Mouse (Mus musculus) testis, adult 2 months (tissue): ENCODE measurements at regions not wholly inside any gene's neighbourhood (a gene's known extent, or its start where the extent isn't known, plus 50 kb on each side); places are given as distances from the start of the nearest gene placed in this dataset.

ENCODE experiments used
- CTCF ChIP-seq: fragments of 200-500 bp; IDR thresholded peaks from 2 replicates; pipeline ENCODE4 v1.5.1; 2012; ENCODE audit warnings: low read depth, mild to moderate bottlenecking, inconsistent platforms, low read length, moderate library complexity; ENCODE audit not compliant: control insufficient read depth, insufficient read depth, insufficient replicate concordance
- POLR2A ChIP-seq: fragments of 200-500 bp; IDR thresholded peaks from 2 replicates; pipeline ENCODE4 v1.6.1; 2012; ENCODE audit warnings: low read depth, mild to moderate bottlenecking, inconsistent platforms, low read length, moderate library complexity; ENCODE audit not compliant: control insufficient read depth

DNA sequence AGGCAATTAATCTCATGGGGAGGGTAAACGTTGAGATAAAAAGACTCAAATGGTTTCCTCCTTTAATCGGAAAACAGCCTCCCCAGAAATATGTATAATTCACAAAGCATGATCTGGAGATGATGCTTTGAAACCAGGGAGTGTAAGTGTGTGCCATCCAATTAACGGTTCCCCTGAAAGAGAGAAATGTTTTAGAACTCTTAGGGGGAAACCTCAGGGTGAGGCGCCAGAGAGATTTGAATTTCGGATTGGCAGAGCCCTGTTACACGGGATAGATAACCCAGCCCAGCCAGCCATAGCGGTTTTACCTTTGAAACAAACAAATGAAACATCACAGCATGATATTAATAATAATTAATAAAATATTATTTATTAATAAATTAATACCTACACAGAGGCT is 168.1 kb upstream of the Fn1 start:
- TF ChIP-seq CTCF: no peak
- no peak for TF ChIP-seq POLR2A
